Mouse (Mus musculus): ENCODE measurements around the gene Opcml.

GRCm38 (mm10) chr9:28439433-28440191 lies 649.0 kb downstream of the Opcml start:
- no peak for TF ChIP-seq CTCF (IDR thresholded peaks at IDR 0.05; ENCODE audit: low read depth, low read length)
- no peak for TF ChIP-seq POLR2A (IDR thresholded peaks at IDR 0.05; ENCODE audit: borderline replicate concordance, low read depth, low read length)

Data from bone marrow macrophage, adult 2 months (primary cell).